Mouse (Mus musculus): ENCODE results near the gene Bcl2. TPM values are rescaled to one million over a fixed set of nuclear protein-coding genes. Genes with fewer than 3 reads are reported as not detected.

Gene Bcl2
- total RNA-seq, 2 experiments from 2014 or later, result 7.1 to 7.8 TPM

DNA sequence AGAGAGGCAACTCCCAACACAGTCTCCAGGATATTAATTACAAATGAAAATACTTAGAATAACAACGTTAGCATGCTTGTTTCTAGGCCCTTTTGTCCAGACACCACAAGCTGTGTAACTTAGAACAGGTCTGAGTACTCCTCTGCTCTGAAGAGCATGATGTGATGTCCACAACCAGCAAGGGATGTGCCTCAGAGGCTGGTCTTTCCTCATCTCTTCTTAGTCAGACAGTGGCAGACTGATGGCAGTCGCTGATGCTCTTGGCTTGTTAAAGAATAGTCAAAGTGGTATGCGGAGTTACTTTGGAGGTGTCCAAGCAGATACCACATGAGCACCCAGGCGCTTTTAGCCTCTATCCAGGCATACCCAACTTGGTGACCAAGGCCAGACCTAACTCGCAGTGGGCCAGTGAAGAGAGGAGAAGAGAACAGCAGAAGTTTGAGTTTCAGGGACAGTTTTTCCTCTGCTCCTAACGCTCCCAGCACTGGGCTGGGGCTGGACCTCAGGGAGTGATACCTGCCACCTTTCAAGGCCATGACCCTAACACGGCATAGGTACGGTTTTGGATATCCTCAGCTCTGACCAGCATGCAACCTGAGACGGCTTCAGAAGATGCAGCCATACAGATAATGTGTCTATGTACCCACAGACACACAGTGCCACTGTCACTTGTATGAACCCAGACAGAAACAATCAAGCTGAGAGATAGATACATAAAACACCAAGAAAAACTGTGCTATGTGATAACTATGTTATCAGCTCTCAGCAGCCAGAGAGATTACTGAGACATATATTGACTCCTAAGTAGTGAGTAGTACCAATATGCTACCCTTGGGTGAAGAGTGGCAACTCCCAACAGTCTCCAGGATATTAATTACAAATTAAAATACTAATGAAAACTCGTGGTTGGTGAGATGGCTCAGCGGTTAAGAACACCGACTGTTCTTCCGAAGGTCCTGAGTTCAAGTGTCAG, 1.3 kb upstream of the Bcl2 start:
- ATAC-seq (ENCODE audit: poor library complexity, severe bottlenecking), result no peak

DNA sequence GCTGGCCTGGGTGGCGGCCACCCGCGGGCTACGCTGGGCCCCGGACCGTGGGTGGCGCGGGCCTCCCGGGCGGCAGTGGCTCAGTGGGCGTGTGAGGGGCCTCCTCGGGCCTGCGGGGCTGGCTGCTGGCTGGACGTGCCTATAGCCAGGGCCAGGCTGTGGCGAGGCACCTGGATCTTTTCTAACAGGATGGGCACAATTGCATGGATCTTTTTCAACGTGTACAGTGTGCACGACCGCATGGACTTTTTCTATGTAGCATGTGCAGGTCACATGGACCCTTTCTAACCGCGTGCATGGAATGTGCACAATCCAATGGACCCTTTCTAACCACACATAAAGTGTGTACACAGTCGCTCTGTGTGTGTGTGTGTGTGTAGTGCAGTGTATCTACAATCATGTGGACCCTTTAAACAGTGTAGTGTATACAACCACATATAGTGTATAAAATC, 482 bp upstream of the Bcl2 start:
- no peak for ATAC-seq (ENCODE audit: poor library complexity, severe bottlenecking)

DNA sequence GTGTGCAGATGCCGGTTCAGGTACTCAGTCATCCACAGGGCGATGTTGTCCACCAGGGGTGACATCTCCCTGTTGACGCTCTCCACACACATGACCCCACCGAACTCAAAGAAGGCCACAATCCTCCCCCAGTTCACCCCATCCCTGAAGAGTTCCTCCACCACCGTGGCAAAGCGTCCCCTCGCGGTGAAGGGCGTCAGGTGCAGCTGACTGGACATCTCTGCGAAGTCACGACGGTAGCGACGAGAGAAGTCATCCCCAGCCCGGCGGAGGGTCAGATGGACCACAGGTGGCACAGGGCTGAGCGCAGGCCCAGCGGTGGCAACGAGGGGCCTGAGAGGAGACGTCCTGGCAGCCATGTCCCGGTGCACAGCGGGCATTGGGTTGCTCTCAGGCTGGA, 1.7 kb downstream of the Bcl2 start:
- peak; percentile 54 for ATAC-seq (ENCODE audit: poor library complexity, severe bottlenecking)

DNA sequence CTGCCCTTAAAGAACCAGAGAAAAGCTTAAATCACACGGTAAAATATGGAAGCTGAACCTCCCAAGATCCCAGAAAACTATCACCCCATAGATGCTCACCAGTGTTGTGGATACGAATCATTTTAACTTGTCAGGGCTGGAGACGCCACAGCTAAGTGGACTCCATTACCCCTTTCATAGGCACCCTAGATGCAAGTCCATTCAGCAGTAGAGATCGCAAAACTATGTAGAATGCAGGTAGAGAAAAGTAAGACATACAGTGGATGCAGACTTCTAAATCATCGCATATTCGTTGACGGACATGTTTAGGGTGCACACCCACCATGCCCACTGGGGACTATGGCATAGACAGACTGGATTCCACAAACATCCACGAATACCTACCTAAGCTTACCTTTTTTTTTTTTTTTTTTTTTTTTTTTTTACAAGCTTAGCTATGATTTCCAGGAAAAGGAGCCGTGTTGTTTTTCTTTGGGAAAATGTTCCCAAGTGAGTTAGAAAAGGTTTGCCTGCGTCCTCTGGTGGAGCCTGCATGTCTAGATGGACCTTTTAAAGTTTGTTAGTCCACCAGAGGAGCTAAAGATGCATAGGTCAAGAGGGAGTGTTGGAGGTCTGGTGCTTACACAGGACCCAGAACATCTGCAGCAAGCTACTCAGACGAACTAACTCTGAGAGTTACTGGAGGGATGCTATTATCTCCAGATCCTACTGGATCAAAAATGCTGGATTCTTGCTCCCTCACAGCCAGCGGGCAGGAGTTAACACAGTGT, 2.5 kb downstream of the Bcl2 start:
- no peak for ATAC-seq (ENCODE audit: poor library complexity, severe bottlenecking)

DNA sequence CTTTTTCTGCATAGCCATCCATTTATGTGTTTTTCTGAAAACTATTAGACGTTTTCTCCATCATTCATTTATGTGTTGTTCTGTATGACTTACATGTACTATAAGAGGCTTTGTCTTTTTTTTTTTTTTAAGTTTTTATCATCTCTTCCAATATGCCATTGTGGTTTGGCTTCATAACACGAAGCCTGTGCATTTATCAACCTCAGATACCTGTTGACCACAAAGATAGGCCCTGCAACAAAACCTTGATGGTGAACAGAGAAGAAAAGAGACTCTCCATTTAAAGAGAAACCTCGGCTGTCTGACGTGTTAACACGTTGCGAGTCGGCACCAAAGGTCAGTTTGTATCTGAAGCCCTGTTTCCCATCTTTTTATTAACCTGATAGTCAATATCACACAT, 3.9 kb downstream of the Bcl2 start:
- ATAC-seq (ENCODE audit: poor library complexity, severe bottlenecking), result no peak

DNA sequence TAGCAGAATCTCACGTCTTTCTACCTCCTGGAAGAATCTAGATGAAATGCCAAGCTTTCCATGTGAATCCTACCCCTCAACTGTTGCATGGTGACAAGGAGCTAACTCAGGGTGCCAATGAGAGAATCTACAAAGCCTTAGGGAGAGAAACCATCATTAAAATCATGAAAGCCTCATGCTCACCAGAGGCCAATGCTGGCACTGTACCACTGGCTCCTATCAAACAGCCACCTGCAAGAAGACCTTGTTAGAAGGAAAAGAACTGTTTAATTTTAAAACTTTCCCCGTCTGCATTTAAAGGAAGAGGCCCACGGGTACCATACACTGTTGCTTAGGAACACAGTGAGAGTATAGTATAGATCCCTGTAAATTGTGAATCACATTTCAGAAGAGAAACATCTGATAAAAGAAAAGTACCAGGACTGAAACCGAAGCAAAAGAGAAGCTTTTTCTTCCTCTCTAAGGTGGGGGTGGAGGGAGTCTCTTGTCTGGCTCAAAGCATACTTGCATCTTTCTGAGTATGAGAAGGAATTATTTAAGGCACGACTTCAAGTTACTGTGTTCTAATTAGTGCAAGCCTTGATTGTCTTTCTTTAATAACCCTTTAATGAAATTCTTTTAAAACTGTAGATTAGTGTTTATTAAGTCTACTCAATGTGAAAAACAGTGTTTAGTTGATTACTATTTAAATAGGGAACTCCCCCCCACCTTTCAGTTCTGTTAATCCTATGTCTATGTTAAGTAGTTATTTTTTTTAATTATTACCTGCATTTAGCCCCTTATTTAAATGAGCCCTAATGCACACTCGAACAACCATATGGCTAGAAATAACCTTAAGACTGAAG, 6.8 kb downstream of the Bcl2 start:
- no peak for ATAC-seq (ENCODE audit: poor library complexity, severe bottlenecking)

DNA sequence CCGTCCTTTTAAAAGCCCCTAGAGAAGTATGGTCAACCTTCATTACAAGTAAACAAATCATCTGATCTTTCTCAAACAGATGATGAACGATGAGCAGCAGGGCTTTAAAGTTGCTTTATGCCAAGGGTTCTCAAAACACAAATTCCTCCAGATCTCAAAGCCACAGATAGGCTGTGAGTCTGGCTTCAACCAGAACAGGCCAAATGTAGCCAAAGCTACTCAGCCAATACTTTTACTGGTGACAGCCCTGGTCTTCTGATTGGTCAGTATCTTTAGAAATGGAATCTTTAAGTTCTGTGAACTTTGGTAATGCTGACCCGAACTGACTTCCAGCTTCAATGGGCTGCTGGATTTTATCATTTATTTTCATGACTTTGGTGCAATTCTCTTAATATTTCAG, 10.9 kb downstream of the Bcl2 start:
- ATAC-seq (ENCODE audit: poor library complexity, severe bottlenecking), result no peak

DNA sequence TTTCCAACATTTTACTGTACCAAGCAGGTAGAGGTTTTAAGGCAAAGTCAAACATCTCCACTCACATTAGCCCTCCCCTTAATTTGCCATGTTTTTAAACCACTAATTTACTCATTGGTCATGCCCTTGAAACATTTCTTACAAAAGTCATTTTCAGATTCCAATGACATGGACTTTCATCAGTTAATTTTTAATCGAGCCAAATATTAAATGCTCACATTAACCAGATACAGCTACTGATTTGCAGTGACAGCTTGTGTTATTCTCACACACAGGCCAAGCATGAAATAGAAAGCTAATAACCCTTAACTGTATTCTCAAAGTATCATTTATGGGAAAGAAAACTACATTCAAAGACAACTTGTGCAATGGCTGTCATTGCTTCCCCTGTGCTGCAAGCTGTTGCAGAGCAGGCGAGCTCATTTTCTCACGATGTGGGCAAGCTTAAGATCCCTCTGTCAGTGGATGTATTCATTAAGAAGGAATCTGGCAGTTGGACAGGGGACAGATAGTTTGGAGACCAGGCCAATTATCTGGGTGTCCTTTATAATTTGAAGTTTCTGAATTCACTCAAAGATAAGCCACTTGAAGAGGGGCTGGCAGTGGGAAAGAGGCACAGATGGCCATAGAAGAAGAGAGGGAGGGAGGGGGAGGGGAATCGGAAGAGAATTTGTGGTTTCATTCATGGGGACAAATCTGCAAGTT, 11.5 kb downstream of the Bcl2 start:
- peak; percentile 53; the same call in 1 of the 2 replicates for ATAC-seq (ENCODE audit: poor library complexity, severe bottlenecking)

DNA sequence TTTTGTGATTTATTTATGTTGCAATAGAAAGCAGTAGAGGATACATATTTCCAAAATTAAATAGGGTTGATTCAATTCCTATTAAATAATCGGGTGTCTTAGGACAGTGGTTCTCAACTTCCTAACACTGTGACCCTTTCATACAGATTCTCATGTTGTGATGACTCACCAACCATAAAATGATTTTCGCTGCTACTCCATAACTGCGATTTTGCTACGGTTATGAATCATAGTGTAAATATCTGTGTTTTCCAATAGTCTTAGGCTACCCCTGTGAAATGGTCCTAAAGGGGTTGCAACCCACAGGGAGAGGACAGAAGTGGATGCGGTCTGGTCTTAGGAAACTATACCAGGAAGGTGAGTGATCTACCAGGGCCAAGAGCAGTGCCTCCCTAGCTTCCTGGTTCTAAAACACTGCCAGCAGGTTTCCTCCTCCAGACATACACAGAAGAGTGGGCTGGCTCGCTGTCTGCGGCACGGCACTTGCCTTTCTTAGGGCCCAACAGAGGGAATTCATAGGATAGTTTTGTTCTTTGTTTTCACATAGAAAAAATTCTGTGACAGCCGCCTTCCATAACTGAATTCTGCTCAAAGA, 13.5 kb downstream of the Bcl2 start:
- no peak for ATAC-seq (ENCODE audit: poor library complexity, severe bottlenecking)

DNA sequence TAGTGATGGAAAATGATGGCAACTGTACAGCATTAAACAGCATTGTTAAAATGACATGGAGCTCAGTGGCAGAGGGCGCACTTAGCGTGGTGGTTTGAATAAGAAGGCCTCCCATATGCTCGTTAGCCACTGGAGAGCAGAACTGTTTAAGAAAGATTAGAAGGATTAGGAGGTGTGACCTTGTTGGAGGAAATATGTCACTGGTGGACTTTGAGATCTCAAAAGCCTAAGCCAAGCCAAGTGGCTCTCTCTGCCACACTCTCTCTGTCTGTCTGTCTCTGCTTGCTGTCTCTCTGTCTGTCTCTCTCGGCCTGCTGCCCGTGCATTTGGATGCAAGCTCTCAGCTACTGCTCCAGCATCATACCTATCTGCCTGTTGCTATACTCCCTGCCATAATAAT, 17.6 kb downstream of the Bcl2 start:
- ATAC-seq (ENCODE audit: poor library complexity, severe bottlenecking), result no peak

DNA sequence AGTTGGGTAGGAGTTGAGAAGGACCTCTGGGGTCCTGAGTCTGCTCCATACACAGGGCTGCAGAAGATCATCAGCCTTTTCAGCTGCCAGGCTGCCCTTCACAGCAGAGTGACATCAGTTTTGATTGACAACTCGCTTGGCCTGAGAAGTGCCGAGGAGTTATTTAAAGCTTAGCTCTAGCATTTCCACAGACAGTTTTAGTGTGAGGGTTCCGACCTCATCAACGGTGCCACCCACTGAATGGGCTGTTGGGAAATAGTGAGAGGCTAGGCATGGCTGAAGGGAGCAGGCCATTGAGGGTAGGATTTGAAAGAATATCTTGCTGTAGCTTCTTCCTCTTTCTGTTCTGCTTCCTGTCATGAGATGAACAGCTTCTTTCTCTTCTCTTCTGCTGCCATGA, 18.4 kb downstream of the Bcl2 start:
- peak; percentile 95 for ATAC-seq (ENCODE audit: poor library complexity, severe bottlenecking)

DNA sequence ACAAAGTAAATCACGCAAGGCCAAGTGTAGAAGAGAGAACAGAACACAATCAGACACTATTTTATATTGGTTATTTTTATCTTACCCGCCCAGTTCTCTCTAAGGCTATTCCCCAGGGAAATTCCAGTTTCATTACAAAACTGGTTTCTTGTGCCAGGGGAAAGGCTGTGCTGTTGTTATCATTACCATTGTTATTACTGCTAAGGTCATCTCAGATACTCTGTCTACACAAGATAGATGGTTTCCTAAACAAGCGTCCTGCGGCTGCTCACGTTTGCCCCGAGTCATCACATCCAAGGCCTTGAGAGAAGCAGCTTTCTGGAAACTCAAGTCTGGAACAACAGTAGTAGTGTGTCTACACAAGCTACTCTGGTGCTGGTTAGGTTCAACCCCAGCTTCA, 19.8 kb downstream of the Bcl2 start:
- ATAC-seq (ENCODE audit: poor library complexity, severe bottlenecking), result no peak

DNA sequence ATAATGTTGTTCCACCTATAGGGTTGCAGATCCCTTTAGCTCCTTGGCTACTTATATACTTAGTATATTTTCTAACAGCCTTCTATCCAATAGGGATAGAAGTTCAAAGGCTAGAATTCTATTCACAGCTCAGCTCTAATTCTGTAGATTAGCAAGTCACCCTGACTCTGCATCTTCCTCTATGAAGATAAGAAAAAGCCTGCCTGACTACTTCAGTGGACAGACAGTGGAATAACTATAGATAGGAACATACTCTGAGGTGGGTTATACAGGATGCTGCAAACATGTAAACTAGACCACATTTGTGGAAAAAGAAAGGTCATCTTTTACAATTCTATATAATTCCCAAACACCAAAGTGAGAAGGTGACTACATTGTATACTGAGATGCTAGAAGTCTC, 21.5 kb downstream of the Bcl2 start:
- ATAC-seq (ENCODE audit: poor library complexity, severe bottlenecking), result no peak

DNA sequence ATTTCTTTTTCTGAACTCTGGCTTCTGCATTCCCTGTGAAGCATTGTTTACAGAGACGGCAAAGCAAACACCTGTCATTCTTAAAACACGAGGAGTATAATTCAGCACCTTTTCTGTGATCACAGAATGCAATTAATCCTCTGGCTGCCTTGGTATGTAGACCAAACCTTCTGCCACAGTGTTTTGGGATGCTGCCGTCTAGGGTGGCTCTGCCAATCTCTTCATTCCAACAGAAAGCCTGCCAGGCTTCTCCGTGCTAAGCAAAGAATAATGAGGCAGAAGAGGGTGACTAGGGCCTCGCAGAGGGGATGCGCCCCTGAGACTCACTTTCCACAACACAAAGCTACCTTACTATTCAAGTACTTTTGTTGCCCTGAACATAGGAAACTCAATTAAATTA, 23.2 kb downstream of the Bcl2 start:
- no peak for ATAC-seq (ENCODE audit: poor library complexity, severe bottlenecking)

DNA sequence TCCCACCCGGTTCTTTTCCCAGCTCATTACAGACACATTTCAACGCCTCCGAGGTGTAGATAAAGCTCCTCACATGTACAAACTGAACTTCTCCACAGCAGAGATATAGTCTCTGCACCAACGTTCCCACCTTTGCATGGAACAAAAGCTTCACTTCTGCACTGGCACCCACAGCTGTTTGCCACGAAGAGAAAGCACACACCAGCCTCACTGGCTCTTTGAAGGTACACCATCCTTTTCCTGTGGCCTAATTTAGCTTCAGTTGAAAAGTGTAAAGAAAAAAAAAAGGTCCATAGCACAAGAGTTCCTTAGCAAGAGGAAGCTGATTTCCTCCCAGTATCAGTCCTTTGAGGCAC, 25.9 kb downstream of the Bcl2 start:
- peak; percentile 39; the same call in 1 of the 2 replicates for ATAC-seq (ENCODE audit: poor library complexity, severe bottlenecking)

DNA sequence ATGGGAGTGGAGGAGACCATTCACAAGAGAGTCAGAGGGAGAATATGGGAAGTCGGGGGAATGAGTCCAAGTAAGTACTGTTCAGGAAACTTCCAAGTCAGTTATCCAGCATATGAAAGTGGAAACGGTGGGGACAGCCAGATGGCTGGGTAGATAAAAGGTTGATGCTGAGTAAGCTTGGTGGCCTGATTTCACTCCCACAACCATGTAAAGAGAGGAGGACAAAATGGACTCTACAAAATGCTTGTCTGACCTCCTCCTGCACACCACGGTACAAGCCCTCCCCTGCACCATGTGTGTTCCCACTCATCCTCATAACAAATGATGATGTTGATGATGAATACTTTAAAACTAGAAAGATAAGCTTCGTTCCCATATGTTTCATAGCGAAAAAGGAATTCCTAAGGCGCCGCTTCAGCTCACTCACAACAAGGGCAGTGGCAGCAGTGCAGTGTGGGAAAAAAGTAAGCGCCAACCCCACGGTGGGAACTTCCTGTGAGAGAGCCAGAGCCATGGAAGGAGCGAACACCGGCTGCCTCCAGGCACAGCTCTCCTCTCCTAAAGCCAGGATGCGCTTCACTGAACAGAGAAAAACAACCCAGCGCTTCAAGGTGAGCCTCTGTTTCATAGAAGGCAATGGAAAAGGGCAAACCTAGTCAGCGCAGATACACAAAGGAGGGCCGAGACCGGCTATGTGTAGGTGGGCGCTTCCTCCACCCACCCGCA, 26.5 kb downstream of the Bcl2 start:
- ATAC-seq (ENCODE audit: poor library complexity, severe bottlenecking), result 0 out of 2 replicates have a peak, but pooled peaks have one; percentile 8

DNA sequence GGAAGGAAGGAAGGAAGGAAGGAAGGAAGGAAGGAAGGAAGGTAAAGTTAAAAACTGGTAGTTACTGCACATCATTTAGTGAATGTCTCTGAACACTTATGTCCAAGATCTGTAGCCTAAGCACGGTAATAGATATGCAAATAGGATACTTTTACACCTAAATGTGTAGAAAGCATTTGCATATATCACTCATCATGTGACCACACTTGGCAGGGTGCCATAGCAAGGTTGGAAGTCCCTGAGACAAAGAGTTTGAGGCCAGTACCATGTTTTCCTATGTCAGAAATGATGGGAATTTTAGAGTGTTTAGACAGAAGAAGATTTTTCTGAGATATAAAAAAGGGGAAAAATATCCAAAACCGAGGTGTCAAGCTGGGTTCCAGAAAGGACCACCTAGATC, 28.4 kb downstream of the Bcl2 start:
- ATAC-seq (ENCODE audit: poor library complexity, severe bottlenecking), result no peak

DNA sequence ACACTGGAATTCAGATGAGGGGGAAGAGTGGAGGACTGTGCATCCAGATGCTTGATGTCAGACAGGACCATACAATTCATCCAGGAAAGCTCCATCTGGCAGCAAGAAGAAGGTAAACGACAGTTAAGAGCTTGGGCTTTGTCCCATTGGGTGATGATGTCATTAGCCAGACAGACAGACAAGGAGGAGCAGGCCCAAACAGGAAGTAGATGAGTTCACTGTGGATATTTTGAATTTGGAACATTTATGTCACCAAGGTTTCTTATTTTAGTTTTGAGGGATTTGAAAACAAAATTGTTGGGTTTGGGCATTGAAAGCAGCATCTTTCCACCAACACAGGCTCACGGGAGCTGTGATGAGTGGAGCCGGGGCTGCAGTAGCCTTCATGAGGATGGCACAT, 29.5 kb downstream of the Bcl2 start:
- no peak for ATAC-seq (ENCODE audit: poor library complexity, severe bottlenecking)

DNA sequence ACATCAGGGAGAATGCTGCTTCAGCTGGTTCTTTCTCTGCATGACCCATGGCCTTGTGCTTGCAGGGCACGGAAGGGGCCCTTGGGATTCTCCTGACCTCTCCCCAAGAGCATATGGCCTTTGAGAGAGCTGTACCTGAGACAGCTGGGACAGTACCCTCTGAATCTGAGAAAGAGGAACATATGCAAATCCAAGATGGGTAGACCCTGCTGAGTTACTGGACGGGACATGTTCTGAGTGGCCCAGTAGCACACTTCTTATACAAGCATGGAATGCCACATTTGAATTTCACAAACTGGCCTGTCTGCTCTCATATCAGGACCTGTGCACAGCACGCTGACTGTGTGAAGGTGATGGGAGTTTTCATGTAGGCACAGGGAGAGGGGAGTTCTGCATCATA, 31.2 kb downstream of the Bcl2 start:
- ATAC-seq (ENCODE audit: poor library complexity, severe bottlenecking), result no peak
